Mouse (Mus musculus) kidney, embryonic 16.5 days (tissue): ENCODE measurements around the gene Gtf3c2. TPM values are rescaled to one million over a fixed set of nuclear protein-coding genes. Genes with fewer than 3 reads are reported as not detected.

Experiments used
- ATAC-seq: fragments of 200-750 bp; cut with Nextera tagmentation; 2 replicates; pipeline ENCODE4 v1.8.0; 2017; ENCODE audit warnings: moderate TSS enrichment; ENCODE audit not compliant: low FRiP score, low TSS enrichment
- H3K27ac ChIP-seq: fragments of 300-500 bp; sonication (generic); 2 replicates; pipeline ENCODE4 v1.5.1; 2014; ENCODE audit warnings: low read length
- H3K27me3 ChIP-seq: fragments of 300-500 bp; sonication (generic); 2 replicates; pipeline ENCODE4 v1.6.1; 2014; ENCODE audit warnings: low read length, control low read depth, mixed read lengths; ENCODE audit not compliant: insufficient read depth
- H3K36me3 ChIP-seq: fragments of 300-500 bp; sonication (generic); 2 replicates; pipeline ENCODE4 v1.6.1; 2014; ENCODE audit warnings: low read length, control low read depth, mixed read lengths; ENCODE audit not compliant: insufficient read depth
- H3K4me1 ChIP-seq: fragments of 300-500 bp; sonication (generic); 2 replicates; pipeline ENCODE4 v1.6.1; 2014; ENCODE audit warnings: low read length, control low read depth, mixed read lengths; ENCODE audit not compliant: insufficient read depth
- H3K4me2 ChIP-seq: fragments of 300-500 bp; sonication (generic); replicated peaks from 2 replicates; pipeline ENCODE4 v1.6.1; 2014; ENCODE audit warnings: low read depth, low read length
- H3K4me3 ChIP-seq: fragments of 300-500 bp; sonication (generic); 2 replicates; pipeline ENCODE4 v1.5.1; 2014; ENCODE audit warnings: mild to moderate bottlenecking, low read length
- H3K9ac ChIP-seq: fragments of 300-500 bp; sonication (generic); replicated peaks from 2 replicates; pipeline ENCODE4 v1.6.1; 2014; ENCODE audit warnings: low read length
- H3K9me3 ChIP-seq: fragments of 300-500 bp; sonication (generic); 2 replicates; pipeline ENCODE4 v1.6.1; 2016; ENCODE audit warnings: low read length, control low read depth
- WGBS: fragments of 180-500 bp; shearing (Covaris S2); extraction: QIAGEN DNeasy Blood & Tissue Kit; methylation state at CpG from one replicate; pipeline ENCODE4 v1.1.7; 2014; 5-methylcytosine and 5-hydroxymethylcytosine counted together
- polyA plus RNA-seq: library from polyadenylated mRNA; unstranded; fragments of >200 nt; fragmentation: Nextera tagmentation; extraction: Ambion mirVana; gene quantifications from 2 replicates; pipeline ENCODE4 v1.2.1, GENCODE M21; 2015

The Gtf3c2 gene
- polyA plus RNA-seq, 1 experiment from 2014 or later, result 82.8 TPM

DNA sequence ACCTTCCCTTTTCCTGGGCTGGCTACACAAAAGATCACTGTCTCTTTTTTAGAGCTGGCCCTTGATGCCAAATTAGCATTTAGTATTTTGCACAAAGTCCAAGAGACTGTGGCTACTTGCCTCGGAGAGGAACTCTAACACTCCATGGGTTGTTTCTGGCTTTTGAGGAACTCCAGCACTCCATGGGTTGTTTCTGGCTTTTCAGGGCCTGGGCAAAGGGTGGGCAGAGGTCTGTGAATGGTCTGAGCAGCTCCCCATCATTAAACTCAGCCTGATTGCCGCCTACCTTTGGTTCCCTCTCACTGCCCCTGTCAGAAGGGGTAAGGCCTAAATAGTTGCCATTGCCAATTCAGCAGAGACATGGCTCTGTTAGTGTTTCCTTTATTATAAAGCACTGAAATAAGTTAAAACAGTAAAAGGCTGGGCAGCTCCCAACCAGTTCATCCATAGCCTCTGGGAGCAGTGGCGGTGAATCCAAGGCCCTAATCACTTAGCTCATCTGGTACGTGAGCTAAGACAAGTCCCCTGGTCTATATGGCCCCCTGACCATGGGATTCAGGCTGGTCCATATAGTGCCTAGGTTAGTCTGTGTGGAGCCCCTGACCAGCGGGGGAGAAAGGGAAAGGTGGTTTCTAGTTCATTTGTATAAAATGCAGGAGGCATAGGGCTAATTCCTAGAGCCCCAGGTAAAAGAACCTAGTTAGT lies 18.8 kb upstream of the Gtf3c2 start:
- no peak overlapping the region for H3K9ac ChIP-seq
- no peaks in the 10 kb centered on the region for H3K27me3 ChIP-seq
- peaks cover 68% of the 10 kb centered on the region for H3K36me3 ChIP-seq
- no peak overlapping the region for H3K4me3 ChIP-seq
- no peak for ATAC-seq
- H3K27ac ChIP-seq, result no peak overlapping the region
- WGBS, result 81% methylated on average over 5 of the region's 5 CpGs
- peaks cover 27% of the 10 kb centered on the region for H3K4me1 ChIP-seq
- H3K4me2 ChIP-seq, result no peak overlapping the region
- peaks cover 6% of the 10 kb centered on the region for H3K9me3 ChIP-seq

DNA sequence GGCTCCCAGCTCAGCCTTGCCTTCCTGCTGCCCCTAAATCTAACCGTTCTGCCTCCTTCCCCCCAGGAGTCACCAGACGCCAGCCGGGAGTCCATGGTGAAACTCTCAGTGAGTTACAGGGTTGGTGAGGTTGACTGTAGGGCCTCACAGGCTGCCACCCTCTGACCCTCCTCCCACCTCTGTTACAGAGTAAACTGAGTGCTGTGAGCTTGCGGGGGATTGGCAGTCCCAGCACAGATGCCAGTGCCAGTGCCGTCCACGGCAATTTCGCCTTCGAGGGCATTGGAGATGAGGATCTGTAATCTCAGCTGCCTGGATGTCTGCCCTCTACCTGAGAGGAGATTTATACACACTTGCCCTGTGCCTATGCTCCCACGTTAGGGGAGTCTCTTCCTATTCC lies 18.2 kb upstream of the Gtf3c2 start:
- WGBS, result 73% methylated on average over 9 of the region's 9 CpGs
- ATAC-seq, result no peak
- peaks cover 63% of the 10 kb centered on the region for H3K36me3 ChIP-seq

DNA sequence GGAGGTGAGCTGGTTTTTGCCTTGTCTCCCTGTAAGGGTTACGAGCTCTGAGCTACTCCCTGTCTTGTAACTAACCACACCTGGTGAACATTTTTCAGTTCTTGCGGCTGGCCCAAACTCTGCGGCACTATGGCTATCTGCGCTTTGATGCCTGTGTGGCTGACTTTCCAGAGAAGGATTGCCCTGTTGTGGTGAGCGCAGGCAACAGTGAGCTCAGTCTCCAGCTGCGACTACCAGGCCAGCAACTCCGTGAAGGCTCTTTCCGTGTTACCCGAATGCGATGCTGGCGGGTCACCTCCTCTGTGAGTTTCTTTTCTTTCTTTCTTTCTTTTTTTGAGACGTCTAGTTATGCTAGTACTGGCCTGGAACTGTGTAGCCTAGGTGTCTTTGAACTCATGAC lies 17.1 kb upstream of the Gtf3c2 start:
- 94% methylated on average over 12 of the region's 12 CpGs for WGBS
- Histone ChIP-seq H3K36me3 (peaks cover 56% of the 10 kb centered on the region), H3K4me3 (no peak overlapping the region)

More for the DNA sequence above, 18.2 kb upstream of the Gtf3c2 start:
- H3K27ac ChIP-seq, result no peak overlapping the region
- peaks cover 29% of the 10 kb centered on the region for H3K4me1 ChIP-seq
- no peak overlapping the region for H3K9ac ChIP-seq
- no peak overlapping the region for H3K4me2 ChIP-seq
- peaks cover 6% of the 10 kb centered on the region for H3K9me3 ChIP-seq
- no peak overlapping the region for H3K4me3 ChIP-seq
- no peaks in the 10 kb centered on the region for H3K27me3 ChIP-seq

DNA sequence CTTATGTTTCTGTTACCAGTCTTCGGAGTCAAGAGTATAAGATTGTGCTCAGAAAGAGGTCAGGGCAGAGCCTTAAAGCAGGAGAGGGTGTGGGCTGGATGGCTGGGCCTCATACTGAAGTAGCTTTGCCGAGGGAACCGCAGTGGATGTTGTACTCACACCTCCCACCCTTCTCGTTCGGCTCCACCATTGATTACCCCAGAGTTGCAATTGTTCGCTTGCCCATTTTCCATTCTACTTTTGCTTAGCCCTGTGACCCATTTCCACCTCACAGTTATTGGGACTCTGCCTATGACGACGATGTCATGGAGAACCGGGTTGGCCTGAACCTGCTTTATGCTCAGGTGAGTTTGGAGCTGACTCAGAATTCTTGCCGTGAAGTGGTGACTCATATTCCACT lies 16.3 kb upstream of the Gtf3c2 start:
- Histone ChIP-seq H3K4me3 (no peak overlapping the region), H3K27me3 (no peaks in the 10 kb centered on the region), H3K9me3 (peaks cover 6% of the 10 kb centered on the region), H3K4me1 (peaks cover 31% of the 10 kb centered on the region), H3K4me2 (no peak overlapping the region), H3K36me3 (peaks cover 56% of the 10 kb centered on the region), H3K9ac (no peak overlapping the region), H3K27ac (no peak overlapping the region)
- 90% methylated on average over 10 of the region's 10 CpGs for WGBS
- ATAC-seq, result no peak

More for the DNA sequence above, 17.1 kb upstream of the Gtf3c2 start:
- Histone ChIP-seq H3K9ac (no peak overlapping the region), H3K9me3 (peaks cover 6% of the 10 kb centered on the region), H3K27ac (no peak overlapping the region), H3K4me1 (peaks cover 26% of the 10 kb centered on the region), H3K27me3 (no peaks in the 10 kb centered on the region), H3K4me2 (no peak overlapping the region)
- no peak for ATAC-seq

DNA sequence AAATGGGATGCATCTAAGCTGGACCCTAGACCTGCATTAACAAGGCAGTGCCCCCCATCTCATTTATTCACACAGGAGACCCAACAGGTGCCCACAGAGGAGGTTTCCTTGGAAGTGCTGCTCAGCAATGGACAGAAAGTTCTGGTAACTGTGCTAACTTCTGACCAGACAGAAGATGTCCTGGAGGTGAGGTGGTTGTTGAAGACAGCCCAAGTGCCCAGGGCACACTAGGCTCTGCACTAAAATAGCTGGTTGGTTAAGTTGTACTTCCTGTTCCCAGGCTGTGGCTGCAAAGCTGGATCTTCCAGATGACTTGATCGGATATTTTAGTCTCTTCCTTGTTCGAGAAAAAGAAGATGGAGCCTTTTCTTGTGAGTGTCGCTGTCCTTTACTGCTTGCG lies 15.7 kb upstream of the Gtf3c2 start:
- H3K4me2 ChIP-seq, result no peak overlapping the region
- H3K4me1 ChIP-seq, result peaks cover 27% of the 10 kb centered on the region
- no peak for ATAC-seq
- no peaks in the 10 kb centered on the region for H3K27me3 ChIP-seq
- peaks cover 6% of the 10 kb centered on the region for H3K9me3 ChIP-seq
- H3K36me3 ChIP-seq, result peaks cover 60% of the 10 kb centered on the region
- no peak overlapping the region for H3K27ac ChIP-seq
- H3K4me3 ChIP-seq, result no peak overlapping the region
- H3K9ac ChIP-seq, result no peak overlapping the region
- WGBS, result 91% methylated on average over 4 of the region's 4 CpGs

DNA sequence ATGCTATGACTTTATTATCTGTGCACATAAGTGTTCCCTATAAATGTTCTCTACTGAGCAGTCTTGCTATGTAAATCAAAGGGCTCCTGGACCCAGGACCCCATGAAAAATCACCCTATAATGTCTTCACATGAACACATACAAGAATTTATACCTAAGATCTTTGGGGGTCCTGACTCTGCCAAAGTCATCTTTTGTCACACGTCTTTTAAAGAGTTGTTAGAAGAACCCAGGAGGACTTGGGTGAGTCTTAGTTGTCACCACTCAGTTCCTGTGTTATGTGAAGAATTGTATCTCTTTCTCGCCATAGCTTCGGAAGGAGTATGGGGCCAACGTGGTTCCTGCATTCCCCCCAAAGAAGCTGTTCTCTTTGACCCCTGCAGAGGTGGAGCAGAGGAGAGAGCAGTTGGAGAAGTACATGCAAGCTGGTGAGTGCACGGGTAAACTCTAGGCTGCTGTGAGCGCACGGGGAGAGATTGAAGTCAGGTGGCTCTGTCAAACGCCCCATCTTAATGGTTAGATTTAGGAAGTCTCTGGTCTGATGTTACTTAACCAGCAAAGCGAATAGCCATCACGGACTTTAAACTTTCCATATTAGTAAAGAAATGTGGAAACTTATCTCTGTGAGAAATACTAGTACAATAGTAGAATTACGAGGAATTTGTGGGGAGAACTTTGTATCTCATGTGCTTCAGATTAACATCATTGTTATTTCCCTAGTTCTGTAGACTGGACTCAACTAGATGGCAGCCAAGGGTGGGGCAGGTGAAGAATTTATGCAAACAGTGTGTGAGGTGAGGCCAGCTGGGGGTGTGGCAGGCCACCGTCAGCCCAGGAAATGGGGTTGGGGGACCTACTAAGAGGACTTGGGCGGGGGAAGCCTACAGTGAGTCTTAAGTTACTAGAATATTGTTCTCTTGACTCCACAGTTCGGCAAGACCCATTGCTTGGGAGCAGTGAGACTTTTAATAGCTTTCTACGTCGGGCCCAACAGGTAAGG lies 14.8 kb upstream of the Gtf3c2 start:
- WGBS, result 88% methylated on average over 16 of the region's 16 CpGs
- H3K9ac ChIP-seq, result peak overlapping the region; percentile 84

DNA sequence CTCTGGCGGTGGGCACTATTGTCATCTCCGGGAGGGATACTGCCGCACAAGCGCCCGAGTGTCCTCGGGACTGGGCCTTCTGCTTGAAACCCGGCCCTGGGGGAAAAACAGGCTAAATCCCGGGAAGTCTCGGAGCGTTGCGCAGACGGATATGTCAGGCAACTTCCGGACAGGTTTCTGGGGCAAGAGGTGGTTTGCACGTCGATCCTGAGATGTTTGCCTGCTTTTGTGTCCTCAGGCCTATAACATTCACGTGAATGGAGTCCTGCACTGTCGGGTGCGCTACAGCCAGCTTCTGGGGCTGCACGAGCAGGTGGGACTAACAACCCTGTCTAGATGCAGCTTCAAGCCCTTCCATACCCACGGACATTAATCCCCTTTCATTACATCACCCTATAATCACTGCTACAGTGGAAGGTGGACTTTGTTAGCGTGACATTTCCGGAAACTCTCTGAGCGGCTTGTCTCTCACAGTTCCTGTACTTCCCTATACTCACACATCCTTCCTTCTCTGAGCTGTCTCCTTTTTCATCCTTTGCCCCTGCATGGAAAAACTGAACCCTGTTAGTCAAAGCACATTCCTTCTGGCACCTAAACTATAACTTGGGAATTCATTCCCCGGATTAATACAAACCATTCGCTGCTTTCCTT lies 13.8 kb upstream of the Gtf3c2 start:
- H3K4me3 ChIP-seq, result peak overlapping the region; percentile 80
- ATAC-seq, result no peak
- no peaks in the 10 kb centered on the region for H3K27me3 ChIP-seq
- peak overlapping the region; percentile 80 for H3K4me2 ChIP-seq
- peaks cover 58% of the 10 kb centered on the region for H3K36me3 ChIP-seq
- 12% methylated on average over 25 of the region's 25 CpGs for WGBS
- peak overlapping the region; percentile 81 for H3K27ac ChIP-seq
- peaks cover 17% of the 10 kb centered on the region for H3K4me1 ChIP-seq
- H3K9me3 ChIP-seq, result no peaks in the 10 kb centered on the region
- peak overlapping the region; percentile 84 for H3K9ac ChIP-seq

More for the DNA sequence above, 14.8 kb upstream of the Gtf3c2 start:
- ATAC-seq, result no peak
- peaks cover 62% of the 10 kb centered on the region for H3K36me3 ChIP-seq
- H3K4me2 ChIP-seq, result peak overlapping the region; percentile 80; the same call in 1 of the 2 replicates
- no peaks in the 10 kb centered on the region for H3K9me3 ChIP-seq
- H3K4me3 ChIP-seq, result peak overlapping the region; percentile 80
- H3K27ac ChIP-seq, result no peak overlapping the region
- H3K27me3 ChIP-seq, result no peaks in the 10 kb centered on the region
- peaks cover 18% of the 10 kb centered on the region for H3K4me1 ChIP-seq

DNA sequence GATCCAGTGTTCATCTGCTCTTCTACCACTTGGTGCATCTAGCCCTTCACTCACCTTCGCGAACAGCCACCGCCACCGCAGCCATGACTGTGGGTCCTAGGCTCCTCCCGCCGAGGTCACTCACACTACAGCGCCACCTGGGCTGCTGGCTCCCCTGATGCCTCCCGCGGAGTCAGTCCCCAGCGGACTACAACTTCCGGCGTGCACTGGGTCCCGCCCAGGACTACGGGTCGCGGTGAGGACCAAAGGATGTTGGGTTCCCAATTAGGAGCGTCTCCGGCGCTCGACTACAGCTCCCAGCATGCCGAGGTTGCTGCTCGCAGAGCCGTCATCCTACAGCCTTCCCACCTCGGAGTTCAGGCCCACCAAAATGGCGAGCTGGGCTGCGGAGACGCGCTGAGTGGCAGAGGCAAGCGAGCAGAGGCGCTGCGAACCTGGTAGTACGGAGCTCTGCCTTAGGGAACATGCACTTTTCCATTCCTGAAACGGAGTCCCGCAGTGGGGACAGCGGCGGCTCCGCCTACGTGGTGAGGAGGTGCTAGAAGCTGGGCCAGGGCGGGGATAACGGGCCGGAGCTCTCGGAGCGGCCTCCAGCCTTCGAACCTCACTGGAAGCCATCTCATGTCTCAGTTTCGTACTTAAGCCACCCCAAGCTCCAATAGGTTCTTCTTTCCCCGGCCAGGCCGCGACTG lies 13.1 kb upstream of the Gtf3c2 start, which contains the start of the genes Snx17 and Eif2b4:
TSS of gene Snx17 (plus strand) at position 289 of the 692 bp plus-strand sequence.
TSS of gene Eif2b4 (minus strand) at position 492 of the 692 bp plus-strand sequence.
- Histone ChIP-seq H3K36me3 (peaks cover 57% of the 10 kb centered on the region), H3K4me2 (peak within 1 kb of the TSS; percentile 82), H3K4me1 (peaks cover 17% of the 10 kb centered on the region), H3K9me3 (no peaks in the 10 kb centered on the region), H3K27ac (peak within 1 kb of the TSS; percentile 88), H3K27me3 (no peaks in the 10 kb centered on the region), H3K4me3 (peak within 1 kb of the TSS; percentile 80), H3K9ac (peak within 1 kb of the TSS; percentile 86)
- under 1% methylated on average over 48 of the region's 48 CpGs for WGBS
- ATAC-seq, result peak; percentile 98
